Mouse (Mus musculus) kidney, embryonic 14.5 days (tissue): ENCODE data around the gene Lrrtm3. TPM values are rescaled to one million over a fixed set of nuclear protein-coding genes. Genes with fewer than 3 reads are reported as not detected.
A peak's percentile ranks its signal among the peaks of the same experiment; 100 is the strongest.

Source experiments
- ATAC-seq: fragments of 200-750 bp; cut with Nextera tagmentation; 2 replicates; pipeline ENCODE4 v1.8.0; 2017; ENCODE audit warnings: moderate number of reproducible peaks, mild to moderate bottlenecking, moderate TSS enrichment, moderate library complexity; ENCODE audit not compliant: low FRiP score, low TSS enrichment
- H3K27ac ChIP-seq: fragments of 300-500 bp; sonication (generic); 2 replicates; pipeline ENCODE4 v1.5.1; 2014; ENCODE audit warnings: low read depth, mild to moderate bottlenecking, low read length, moderate library complexity, mixed read lengths
- H3K27me3 ChIP-seq: fragments of 300-500 bp; sonication (generic); 2 replicates; pipeline ENCODE4 v1.6.1; 2014; ENCODE audit warnings: mild to moderate bottlenecking, low read length; ENCODE audit not compliant: control insufficient read depth, insufficient read depth
- H3K36me3 ChIP-seq: fragments of 300-500 bp; sonication (generic); 2 replicates; pipeline ENCODE4 v1.6.1; 2014; ENCODE audit warnings: low read length, mixed read lengths; ENCODE audit not compliant: control insufficient read depth, insufficient read depth
- H3K4me1 ChIP-seq: fragments of 300-500 bp; sonication (generic); 2 replicates; pipeline ENCODE4 v1.6.1; 2014; ENCODE audit warnings: low read length, mixed read lengths; ENCODE audit not compliant: control insufficient read depth, insufficient read depth
- H3K4me2 ChIP-seq: fragments of 300-500 bp; sonication (generic); replicated peaks from 2 replicates; pipeline ENCODE4 v1.6.1; 2014; ENCODE audit warnings: low read depth, mild to moderate bottlenecking, low read length
- H3K4me3 ChIP-seq: fragments of 300-500 bp; sonication (generic); 2 replicates; pipeline ENCODE4 v1.5.1; 2014; ENCODE audit warnings: mild to moderate bottlenecking, low read length
- H3K9ac ChIP-seq: fragments of 300-500 bp; sonication (generic); 2 replicates; pipeline ENCODE4 v1.6.1; 2014; ENCODE audit warnings: low read depth, mild to moderate bottlenecking, low read length, moderate library complexity
- H3K9me3 ChIP-seq: fragments of 300-500 bp; sonication (generic); 2 replicates; pipeline ENCODE4 v1.6.1; 2016; ENCODE audit warnings: low read length; ENCODE audit not compliant: control insufficient read depth
- WGBS: fragments of 180-500 bp; shearing (Covaris S2); extraction: QIAGEN DNeasy Blood & Tissue Kit; methylation state at CpG from one replicate; pipeline ENCODE4 v1.1.7; 2014; 5-methylcytosine and 5-hydroxymethylcytosine counted together
- polyA plus RNA-seq: library from polyadenylated mRNA; unstranded; fragments of >200 nt; fragmentation: Nextera tagmentation; extraction: Ambion mirVana; gene quantifications from 2 replicates; pipeline ENCODE4 v1.2.1, GENCODE M21; 2014

The Lrrtm3 gene
- polyA plus RNA-seq, 1 experiment from 2014 or later: 0.16 TPM

- peak overlapping the region; percentile 55 for H3K4me2 ChIP-seq
- peaks cover 15% of the 10 kb centered on the region for H3K27me3 ChIP-seq
- no peaks in the 10 kb centered on the region for H3K4me1 ChIP-seq
- H3K4me3 ChIP-seq: peak overlapping the region; percentile 32
- no peaks in the 10 kb centered on the region for H3K9me3 ChIP-seq
- 3% methylated on average over 26 of the region's 26 CpGs for WGBS
- ATAC-seq: no peak
- H3K36me3 ChIP-seq: no peaks in the 10 kb centered on the region
- H3K9ac ChIP-seq: no peak overlapping the region
- no peak overlapping the region for H3K27ac ChIP-seq
Observed at GRCm38 (mm10) chr10:64087936-64088773, 1.9 kb downstream of the Lrrtm3 start.

GRCm38 (mm10) chr10:64087521-64087920, 2.6 kb downstream of the Lrrtm3 start:
- Histone ChIP-seq H3K9me3 (no peaks in the 10 kb centered on the region), H3K27me3 (peaks cover 15% of the 10 kb centered on the region), H3K4me1 (no peaks in the 10 kb centered on the region), H3K4me3 (peak overlapping the region; percentile 32), H3K4me2 (peak overlapping the region; percentile 55), H3K27ac (no peak overlapping the region), H3K36me3 (no peaks in the 10 kb centered on the region), H3K9ac (no peak overlapping the region)
- WGBS: 2% methylated on average over 12 of the region's 12 CpGs
- no peak for ATAC-seq

DNA sequence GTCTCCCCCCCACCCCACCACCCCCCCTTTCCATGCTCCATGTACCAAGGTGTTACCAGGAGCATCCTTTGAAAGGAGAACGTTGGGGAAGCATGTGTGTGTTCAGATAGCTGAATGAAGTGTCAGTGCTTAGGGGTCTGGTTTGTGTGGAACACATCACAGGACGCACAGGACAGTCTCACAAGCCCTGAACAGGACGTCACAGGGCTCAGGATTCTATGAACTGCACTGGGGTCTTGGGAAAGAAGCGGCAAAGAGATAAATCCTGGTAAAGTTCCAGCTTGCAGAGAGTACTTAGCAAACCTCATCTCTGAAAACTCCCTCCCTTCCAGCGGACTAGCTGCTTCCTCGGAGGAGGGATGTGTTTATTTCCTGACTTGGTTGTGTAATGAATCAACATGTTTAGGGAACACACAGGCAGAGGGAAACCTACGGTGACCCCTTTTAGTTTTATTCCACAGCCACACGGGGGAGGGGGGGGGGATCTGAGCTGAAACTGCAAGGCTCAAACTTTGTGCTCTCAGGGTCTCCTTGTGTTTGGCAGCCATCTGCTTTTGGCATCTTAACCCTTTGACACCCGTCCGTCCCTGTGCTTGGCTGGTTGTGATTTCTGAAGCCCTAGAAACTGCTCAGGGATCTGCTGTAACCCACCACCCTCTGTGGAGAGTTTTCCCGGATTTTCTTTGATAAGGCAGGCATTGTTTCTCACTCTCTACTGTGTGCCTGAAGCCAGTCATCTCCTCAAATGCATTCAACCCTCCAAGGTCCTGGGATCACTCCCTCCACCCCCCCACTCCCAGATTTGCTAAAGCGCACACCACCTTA, 3.3 kb downstream of the Lrrtm3 start:
- 5% methylated on average over 12 of the region's 12 CpGs for whole genome bisulfite sequencing
- peak overlapping the region; percentile 6; the same call in 1 of the 2 replicates for H3K4me3 ChIP-seq
- no peaks in the 10 kb centered on the region for H3K36me3 ChIP-seq
- H3K4me1 ChIP-seq: no peaks in the 10 kb centered on the region
- H3K9ac ChIP-seq: no peak overlapping the region
- peak; percentile 22; the same call in 1 of the 2 replicates for ATAC-seq
- H3K4me2 ChIP-seq: peak overlapping the region; percentile 55
- H3K27ac ChIP-seq: no peak overlapping the region
- H3K9me3 ChIP-seq: no peaks in the 10 kb centered on the region
- peaks cover 15% of the 10 kb centered on the region for H3K27me3 ChIP-seq

- no peak overlapping the region for H3K4me2 ChIP-seq
- no peaks in the 10 kb centered on the region for H3K36me3 ChIP-seq
- H3K9me3 ChIP-seq: no peaks in the 10 kb centered on the region
- peaks cover 15% of the 10 kb centered on the region for H3K27me3 ChIP-seq
- H3K4me1 ChIP-seq: no peaks in the 10 kb centered on the region
- H3K9ac ChIP-seq: no peak overlapping the region
- H3K27ac ChIP-seq: no peak overlapping the region
- no peak for ATAC-seq
- no peak overlapping the region for H3K4me3 ChIP-seq
- WGBS: 62% methylated on average over 16 of the region's 16 CpGs
Observed at GRCm38 (mm10) chr10:64086183-64086566, 3.9 kb downstream of the Lrrtm3 start.

DNA sequence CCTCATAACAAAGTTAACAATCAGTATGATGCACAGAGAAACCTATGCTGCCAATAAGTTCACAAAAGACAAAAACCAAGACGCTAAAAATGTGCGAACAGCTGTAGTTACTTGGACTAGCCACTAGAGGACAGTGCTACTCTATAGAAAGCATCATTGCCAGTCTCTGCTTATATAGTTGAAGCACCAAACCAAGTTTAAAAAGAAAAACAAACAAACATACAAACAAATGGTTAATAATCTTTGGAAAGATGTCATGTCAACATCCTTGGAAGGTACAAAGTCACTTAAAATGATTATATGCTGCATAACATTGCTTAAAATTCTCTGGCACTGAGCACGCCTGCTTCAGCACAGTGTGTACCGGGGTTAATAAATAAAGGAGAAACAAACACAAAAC, 5.6 kb downstream of the Lrrtm3 start:
- 0 out of 2 replicates have a peak, but pooled peaks have one; percentile 40 for ATAC-seq
- H3K27me3 ChIP-seq: peaks cover 15% of the 10 kb centered on the region
- WGBS: 42% methylated on average over 4 of the region's 4 CpGs
- H3K4me3 ChIP-seq: no peak overlapping the region
- no peak overlapping the region for H3K4me2 ChIP-seq
- no peak overlapping the region for H3K9ac ChIP-seq
- no peak overlapping the region for H3K27ac ChIP-seq
- no peaks in the 10 kb centered on the region for H3K4me1 ChIP-seq
- no peaks in the 10 kb centered on the region for H3K36me3 ChIP-seq
- H3K9me3 ChIP-seq: no peaks in the 10 kb centered on the region

- Histone ChIP-seq H3K4me2 (no peak overlapping the region), H3K27me3 (peaks cover 11% of the 10 kb centered on the region), H3K9me3 (no peaks in the 10 kb centered on the region), H3K4me3 (no peak overlapping the region), H3K9ac (no peak overlapping the region), H3K4me1 (no peaks in the 10 kb centered on the region), H3K27ac (no peak overlapping the region), H3K36me3 (no peaks in the 10 kb centered on the region)
- WGBS: 57% methylated on average over 11 of the region's 11 CpGs
- no peak for ATAC-seq
Observed at GRCm38 (mm10) chr10:64083813-64084212, 6.3 kb downstream of the Lrrtm3 start.

GRCm38 (mm10) chr10:64082345-64082744, 7.7 kb downstream of the Lrrtm3 start:
- H3K36me3 ChIP-seq: no peaks in the 10 kb centered on the region
- no peaks in the 10 kb centered on the region for H3K4me1 ChIP-seq
- H3K9ac ChIP-seq: no peak overlapping the region
- no peak overlapping the region for H3K4me2 ChIP-seq
- H3K9me3 ChIP-seq: no peaks in the 10 kb centered on the region
- no peak overlapping the region for H3K4me3 ChIP-seq
- WGBS: 72% methylated on average over 3 of the region's 3 CpGs
- H3K27me3 ChIP-seq: peaks cover 2% of the 10 kb centered on the region
- no peak overlapping the region for H3K27ac ChIP-seq
- no peak for ATAC-seq

GRCm38 (mm10) chr10:64076410-64077052, 13.5 kb downstream of the Lrrtm3 start:
- no peak for ATAC-seq
- H3K9ac ChIP-seq: no peak overlapping the region
- no peaks in the 10 kb centered on the region for H3K27me3 ChIP-seq
- no peaks in the 10 kb centered on the region for H3K36me3 ChIP-seq
- H3K4me2 ChIP-seq: no peak overlapping the region
- H3K9me3 ChIP-seq: no peaks in the 10 kb centered on the region
- H3K27ac ChIP-seq: no peak overlapping the region
- H3K4me3 ChIP-seq: no peak overlapping the region
- H3K4me1 ChIP-seq: no peaks in the 10 kb centered on the region
- 45% methylated on average over 10 of the region's 10 CpGs for WGBS
